Mouse (Mus musculus): Measurements from ENCODE around the gene Rasd2.

The Rasd2 gene

GRCm38 (mm10) chr8:75219877-75220738 lies 6.4 kb downstream of the Rasd2 start:
- DNase-seq (ENCODE audit: low read depth, low spot score), result no peak

GRCm38 (mm10) chr8:75222665-75223064 lies 8.9 kb downstream of the Rasd2 start:
- DNase-seq (ENCODE audit: low read depth, low spot score), result no peak

- no peak for DNase-seq (ENCODE audit: low read depth, low spot score)
Measured at GRCm38 (mm10) chr8:75226773-75227172, 13.0 kb downstream of the Rasd2 start.

- DNase-seq (ENCODE audit: low read depth, low spot score), result no peak
Measured at GRCm38 (mm10) chr8:75233915-75234554, 20.3 kb downstream of the Rasd2 start.

GRCm38 (mm10) chr8:75247331-75247730 lies 33.6 kb downstream of the Rasd2 start:
- DNase-seq (ENCODE audit: low read depth, low spot score), result no peak

- no peak for DNase-seq (ENCODE audit: low read depth, low spot score)
Measured at GRCm38 (mm10) chr8:75249186-75249585, 35.4 kb downstream of the Rasd2 start.

- no peak for DNase-seq (ENCODE audit: low read depth, low spot score)
Measured at GRCm38 (mm10) chr8:75254027-75254426, 40.3 kb downstream of the Rasd2 start.

- no peak for DNase-seq (ENCODE audit: low read depth, low spot score)
Measured at GRCm38 (mm10) chr8:75255635-75256034, 41.9 kb downstream of the Rasd2 start.

- DNase-seq (ENCODE audit: low read depth, low spot score), result peak; percentile 18
Measured at GRCm38 (mm10) chr8:75272166-75272565, 58.4 kb downstream of the Rasd2 start.
